Mouse (Mus musculus) left cerebral cortex, adult 2 months (tissue): Measurements from ENCODE around the gene Trp53tg5. TPM values are rescaled to one million over a fixed set of nuclear protein-coding genes. Genes with fewer than 3 reads are reported as not detected.
A peak's percentile ranks its signal among the peaks of the same experiment; 100 is the strongest.

Experiments used
- DNase-seq, 2 experiments: peaks; one replicate each; pipeline ENCODE4 v3.0.0; 2021 to 2022; ENCODE audit warnings: low spot score in 2 of 2, mixed read lengths in 1 of 2; ENCODE audit errors: extremely low spot score in 1 of 2
- H3K27ac ChIP-seq: fragments of 200-600 bp; 2 replicates; pipeline ENCODE4 v1.8.1; 2022
- H3K4me3 ChIP-seq: fragments of 200-600 bp; 2 replicates; pipeline ENCODE4 v1.8.1; 2022
- CTCF ChIP-seq: fragments of 200-600 bp; IDR thresholded peaks from 2 replicates; pipeline ENCODE4 v1.8.1; 2022; ENCODE audit warnings: antibody characterized with exemption, mild to moderate bottlenecking, moderate library complexity
- intact Hi-C: fragments of 180-260 bp; cut with DNase I; formaldehyde crosslinking; loops from one replicate; pipeline ENCODE4 v1.15.1; 2025
- total RNA-seq, 2 experiments: library from RNA; stranded (reverse); gene quantifications; 2 replicates each; pipeline ENCODE4 v1.2.3; 2021

Trp53tg5 gene
- total RNA-seq, 2 experiments from 2014 or later = not detected

DNA sequence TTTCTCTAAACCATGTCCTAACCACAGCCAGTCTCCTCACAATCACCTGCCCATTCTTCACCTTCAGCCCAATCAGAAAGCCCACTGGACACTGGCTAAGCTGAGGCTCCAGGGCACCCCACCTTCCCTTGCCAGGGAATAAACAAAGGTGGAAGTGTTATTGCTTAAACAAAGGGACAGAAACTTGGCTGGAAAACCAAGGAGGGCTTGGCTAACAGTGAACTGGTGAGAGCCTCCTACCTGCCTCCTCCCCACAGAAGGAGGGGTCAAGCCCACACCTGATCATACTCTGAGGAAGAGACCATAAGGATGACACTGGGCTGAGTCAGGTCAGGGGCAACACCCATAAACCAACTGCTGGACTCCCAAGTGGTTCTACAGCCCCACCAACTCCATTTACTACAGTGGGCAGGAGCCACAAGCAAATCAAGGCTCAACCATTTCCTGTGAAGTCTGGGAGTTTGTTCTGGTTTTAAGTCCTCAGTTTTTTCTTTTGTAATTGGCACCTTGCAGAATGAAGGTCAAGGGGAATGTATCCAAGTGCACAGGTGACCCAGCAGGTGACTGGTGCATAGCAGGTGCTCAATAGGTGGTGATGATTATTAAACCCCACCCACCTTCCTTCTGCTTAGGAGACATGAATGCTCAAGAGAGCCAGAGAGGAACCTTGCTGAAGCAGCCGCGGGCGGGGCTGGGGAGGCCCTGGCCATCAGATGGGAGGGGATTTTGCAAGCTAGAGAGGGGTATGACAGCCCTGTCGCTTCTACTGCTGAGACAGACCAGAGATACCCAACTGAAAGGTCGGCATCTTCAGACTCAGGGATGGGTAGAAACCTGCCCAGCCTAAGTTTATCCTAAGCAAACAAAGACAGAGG is 38.1 kb downstream of the Trp53tg5 start:
- intact Hi-C loops = no loop called here
- no peak overlapping the region for H3K4me3 ChIP-seq
- no peak for TF ChIP-seq CTCF
- no peak overlapping the region for H3K27ac ChIP-seq
- DNase-seq = no peak

DNA sequence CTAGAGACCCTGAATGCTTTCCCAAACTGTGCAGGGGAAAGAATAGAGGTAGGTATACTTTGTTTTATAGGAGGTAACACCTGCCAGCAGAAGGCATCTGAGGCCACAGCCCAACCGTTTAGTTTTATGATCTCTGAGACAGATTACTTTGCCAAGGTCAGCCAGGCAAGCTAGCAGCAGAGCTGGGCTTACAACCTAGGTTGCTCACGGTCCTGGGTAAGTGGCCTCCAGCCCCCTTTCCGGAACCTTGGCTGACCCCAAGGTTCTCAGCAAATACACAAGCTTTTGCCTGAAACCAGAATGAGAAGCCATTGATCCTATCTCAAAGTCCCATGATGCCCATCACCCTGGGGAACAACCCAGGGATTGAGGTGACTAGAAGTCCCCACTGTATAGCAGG is 38.8 kb downstream of the Trp53tg5 start:
- intact Hi-C loops = no loop called here
- TF ChIP-seq CTCF = no peak

DNA sequence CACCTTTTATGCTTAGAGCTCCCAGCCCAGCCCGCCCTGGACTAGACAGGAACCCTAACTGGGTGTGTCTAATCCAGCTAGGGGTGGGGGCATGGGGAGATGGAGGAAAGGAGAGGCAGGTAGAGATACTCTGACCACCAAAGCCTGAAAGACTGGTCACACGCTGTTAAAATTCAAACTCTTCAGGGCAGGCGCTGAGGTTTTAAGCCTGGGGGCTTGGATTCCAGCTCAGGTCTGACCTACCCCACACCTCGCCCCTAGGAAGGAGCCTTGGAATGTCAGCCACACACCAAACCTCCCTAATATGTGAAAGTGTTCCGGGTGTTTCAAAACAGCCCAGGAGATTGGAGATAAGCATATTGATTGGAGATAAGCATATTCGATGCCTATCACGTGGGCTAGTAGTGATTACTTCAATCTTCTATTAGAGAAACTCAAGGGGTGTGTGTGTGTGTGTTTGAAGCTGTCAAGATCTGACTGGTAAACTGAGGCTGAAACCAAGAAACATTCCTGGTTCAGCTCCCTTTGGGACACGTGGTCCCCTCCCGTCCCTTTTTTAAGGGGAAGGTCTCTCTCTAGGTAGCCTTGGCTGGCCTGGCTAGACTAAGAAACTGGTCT is 40.1 kb downstream of the Trp53tg5 start:
- H3K27ac ChIP-seq = no peak overlapping the region
- intact Hi-C loops = no loop called here
- H3K4me3 ChIP-seq = no peak overlapping the region
- TF ChIP-seq CTCF = no peak
- no peak for DNase-seq

More for the DNA sequence above, 38.8 kb downstream of the Trp53tg5 start:
- H3K27ac ChIP-seq = no peak overlapping the region
- no peak overlapping the region for H3K4me3 ChIP-seq
- no peak for DNase-seq

DNA sequence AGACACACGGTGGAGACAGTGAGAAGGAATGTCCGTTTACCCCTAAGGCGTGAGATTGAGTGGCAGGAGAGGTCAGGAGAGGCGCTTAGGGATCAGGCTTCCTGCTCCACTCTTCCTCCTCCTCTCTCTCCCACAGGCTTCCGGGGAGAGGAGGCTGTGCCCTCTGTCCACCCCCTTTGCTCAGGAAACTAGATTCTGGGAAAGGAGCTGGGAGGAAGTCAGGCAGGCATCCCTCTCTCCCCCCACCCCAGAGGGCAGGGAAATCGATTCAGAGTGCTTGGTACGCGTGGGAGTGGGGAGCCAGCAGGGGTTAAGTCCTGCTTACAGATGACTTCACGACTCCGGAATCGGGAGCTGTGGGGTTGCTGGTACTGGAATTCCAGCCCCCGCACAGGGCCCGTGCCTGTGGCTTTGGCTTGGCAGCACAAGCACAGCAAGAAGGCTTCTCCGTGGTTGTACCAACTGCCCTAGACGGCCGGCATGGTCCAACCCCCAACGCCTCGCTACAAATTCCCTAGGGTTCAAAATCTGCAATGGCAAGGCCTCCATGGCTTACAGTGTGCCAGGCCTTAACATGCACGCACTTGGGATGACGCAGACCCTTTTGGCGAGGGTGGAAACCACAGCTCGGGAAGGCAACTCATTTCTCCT is 40.9 kb downstream of the Trp53tg5 start:
- Histone ChIP-seq H3K27ac (peak overlapping the region; percentile 32; the same call in 1 of the 2 replicates), H3K4me3 (no peak overlapping the region)
- no peak for DNase-seq
- TF ChIP-seq CTCF = no peak
- intact Hi-C loops = no loop called here

DNA sequence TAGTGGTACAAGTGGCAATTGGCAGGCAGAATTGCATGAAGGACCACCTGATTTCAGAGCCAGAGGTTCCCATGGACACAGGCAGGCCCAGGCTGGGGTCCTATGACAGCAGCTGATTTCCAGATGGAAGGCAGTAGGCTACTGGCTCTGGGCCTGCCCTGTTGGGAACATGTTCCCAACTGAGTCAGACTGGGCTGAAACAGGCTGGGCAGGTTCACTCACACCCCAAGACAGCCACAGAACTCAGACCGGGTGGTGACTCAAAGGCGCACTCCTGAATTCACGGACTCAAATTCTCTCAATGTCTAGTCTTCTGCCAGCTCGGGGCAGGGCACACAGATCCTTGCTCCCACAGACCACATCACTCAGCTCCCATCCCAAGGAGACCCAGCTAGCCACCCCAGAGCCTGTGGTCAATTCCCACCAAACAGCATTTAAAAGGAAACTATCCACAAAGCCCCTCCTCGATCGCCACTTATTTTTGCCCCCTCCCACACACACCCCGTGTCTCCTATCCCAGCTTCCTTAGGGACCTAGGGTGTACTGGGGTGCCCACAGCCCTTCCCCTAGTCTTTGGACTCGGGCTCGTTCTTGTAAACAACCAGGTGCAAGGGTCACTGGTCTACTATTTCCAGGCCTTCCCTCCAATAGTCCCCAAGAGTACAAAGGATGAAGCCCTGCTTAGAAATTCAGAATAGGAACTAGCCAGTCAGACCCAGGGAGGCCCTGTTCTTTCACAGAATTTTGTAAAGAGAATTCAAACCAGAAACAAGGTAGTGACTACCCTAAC is 41.7 kb downstream of the Trp53tg5 start:
- H3K4me3 ChIP-seq = no peak overlapping the region
- intact Hi-C loops = no loop called here

DNA sequence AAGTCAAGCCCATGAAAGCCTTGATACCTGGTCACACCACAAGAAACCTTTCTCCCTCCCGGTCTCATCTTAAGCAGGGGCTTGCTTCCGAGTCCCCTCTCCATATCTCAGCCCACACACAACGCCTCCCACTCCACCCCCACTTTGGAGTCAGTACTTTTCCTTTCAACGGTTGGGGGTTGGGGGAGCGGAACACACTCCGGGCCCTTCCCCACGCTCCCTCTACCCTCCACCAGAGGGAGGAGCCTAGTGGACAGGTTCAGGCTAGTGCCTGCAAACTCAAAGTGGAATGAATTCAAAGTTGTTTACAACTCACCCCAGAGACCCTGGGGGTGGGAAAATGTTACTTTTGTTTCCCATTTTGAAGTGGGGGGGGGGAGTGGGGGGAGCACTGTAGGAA is 42.8 kb downstream of the Trp53tg5 start:
- Histone ChIP-seq H3K27ac (no peak overlapping the region), H3K4me3 (no peak overlapping the region)
- no peak for DNase-seq
- no peak; the same call in 1 of the 2 replicates for TF ChIP-seq CTCF
- intact Hi-C loops = no loop called here

More for the DNA sequence above, 41.7 kb downstream of the Trp53tg5 start:
- TF ChIP-seq CTCF = no peak
- DNase-seq = no peak
- no peak overlapping the region for H3K27ac ChIP-seq

DNA sequence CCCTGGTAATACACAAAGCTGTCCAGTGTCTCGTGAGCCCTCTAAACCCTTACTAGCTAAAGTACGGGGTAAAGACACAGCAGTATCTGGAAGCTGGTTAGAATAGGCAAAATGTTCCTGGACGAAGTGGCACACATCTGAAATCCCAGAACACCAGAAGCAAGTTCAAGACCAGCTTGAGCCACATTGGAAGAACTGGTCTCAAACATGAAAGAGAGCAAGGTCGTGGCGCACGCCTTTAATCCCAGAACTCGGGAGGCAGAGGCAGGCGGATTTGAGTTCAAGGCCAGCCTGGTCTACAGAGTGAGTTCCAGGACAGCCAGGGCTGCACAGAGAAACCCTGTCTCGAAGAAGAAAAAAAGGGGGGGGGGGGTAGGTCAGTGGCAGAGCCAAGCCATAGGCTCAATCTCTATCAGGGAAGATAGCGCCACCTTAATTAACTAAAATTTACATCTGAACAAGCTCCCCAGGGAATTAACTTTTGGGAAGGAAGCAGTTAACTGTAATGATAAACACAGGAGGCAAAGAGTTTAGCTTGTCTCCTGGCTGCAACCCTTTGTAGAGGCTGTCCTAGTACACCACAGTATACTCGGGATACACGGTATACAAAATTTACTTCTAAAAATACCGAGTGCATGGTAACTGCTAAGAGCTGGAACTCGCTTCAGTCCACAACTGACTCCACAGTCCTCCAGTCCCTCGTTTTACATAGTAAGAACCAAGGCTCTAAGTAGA is 43.5 kb downstream of the Trp53tg5 start:
- intact Hi-C loops = no loop called here
- H3K27ac ChIP-seq = no peak overlapping the region

DNA sequence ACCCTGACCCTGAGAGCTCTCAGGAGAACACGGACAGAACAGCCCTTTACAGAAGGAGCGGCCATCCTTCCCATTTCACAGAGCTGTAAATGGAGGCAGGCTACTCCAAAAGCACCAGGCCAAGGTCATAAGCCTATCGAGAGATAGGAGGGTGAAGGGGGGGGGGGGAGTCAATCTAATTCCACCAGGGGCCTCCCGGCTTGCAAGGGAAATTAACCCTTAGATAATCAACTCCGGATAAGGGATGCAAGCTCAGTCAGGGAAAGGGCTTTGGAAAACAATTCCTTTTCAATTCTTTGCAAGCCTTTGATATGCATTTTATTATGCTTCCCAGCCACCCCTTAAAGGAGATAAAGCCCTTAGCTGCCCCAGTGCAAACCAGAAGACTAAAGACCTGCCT is 45.1 kb downstream of the Trp53tg5 start:
- H3K27ac ChIP-seq = no peak overlapping the region
- intact Hi-C loops = no loop called here
- TF ChIP-seq CTCF = no peak
- H3K4me3 ChIP-seq = no peak overlapping the region
- DNase-seq = no peak

More for the DNA sequence above, 43.5 kb downstream of the Trp53tg5 start:
- no peak for TF ChIP-seq CTCF
- DNase-seq = no peak
- H3K4me3 ChIP-seq = no peak overlapping the region

DNA sequence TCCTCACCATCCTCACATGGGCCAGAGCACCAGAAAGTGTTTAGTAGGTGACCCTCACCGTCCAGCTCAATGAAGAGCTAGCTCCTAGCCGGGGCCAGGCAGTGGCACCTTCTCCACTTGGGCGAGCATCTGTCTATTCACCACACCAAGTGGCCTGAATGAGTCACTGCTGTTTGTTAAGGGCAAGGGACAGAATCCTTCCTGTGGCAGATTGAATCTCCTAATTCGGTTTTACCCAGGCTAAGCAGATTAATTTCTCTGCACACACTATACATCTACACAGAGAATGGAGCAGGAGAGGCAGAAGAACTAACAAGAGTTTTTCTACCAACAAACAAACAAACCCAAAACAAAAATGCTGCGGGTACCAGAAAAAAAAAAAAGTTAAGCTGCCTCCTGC is 46.6 kb downstream of the Trp53tg5 start:
- no peak overlapping the region for H3K4me3 ChIP-seq
- intact Hi-C loops = no loop called here
- H3K27ac ChIP-seq = no peak overlapping the region
- TF ChIP-seq CTCF = no peak
- no peak for DNase-seq

DNA sequence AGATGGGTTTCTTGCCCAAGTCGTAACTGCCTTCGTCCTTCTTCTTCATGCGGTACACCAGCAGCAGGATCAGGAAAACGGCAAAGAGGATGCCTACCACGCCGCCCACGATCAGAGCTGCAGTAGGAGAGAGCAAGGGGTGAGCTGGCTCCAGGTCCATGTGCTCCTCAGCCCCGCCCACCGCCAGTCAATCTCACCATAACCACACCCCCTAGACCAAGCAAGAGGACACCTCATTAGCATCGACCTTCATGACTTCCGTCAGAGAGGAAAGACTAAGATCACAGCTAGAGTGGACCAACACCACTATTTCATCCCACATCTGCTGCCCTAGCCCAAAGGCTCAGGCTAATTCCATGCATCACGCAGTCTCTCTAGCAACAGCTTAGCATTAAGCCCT is 47.4 kb downstream of the Trp53tg5 start:
- DNase-seq = no peak
- intact Hi-C loops = no loop called here
- no peak overlapping the region for H3K27ac ChIP-seq
- no peak overlapping the region for H3K4me3 ChIP-seq
- TF ChIP-seq CTCF = no peak

DNA sequence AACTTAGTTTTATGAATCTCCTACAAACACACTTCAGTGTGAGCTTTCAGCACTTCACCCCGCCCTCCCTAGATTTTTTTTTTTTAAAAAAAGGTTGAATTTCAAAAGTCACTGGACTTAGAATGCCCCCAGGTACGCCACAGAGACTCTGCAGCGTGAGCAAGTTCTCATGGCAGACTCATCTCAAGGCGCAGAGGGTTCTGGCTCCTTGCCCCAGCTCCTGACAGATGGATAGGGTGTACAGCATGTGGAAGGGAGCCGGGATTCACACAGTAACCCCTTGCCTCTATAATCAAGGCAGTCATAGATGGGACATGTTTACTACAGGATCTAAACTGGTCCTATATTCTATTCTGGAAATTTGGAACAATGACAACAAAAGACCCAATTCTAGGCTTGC is 48.1 kb downstream of the Trp53tg5 start:
- no peak overlapping the region for H3K27ac ChIP-seq
- intact Hi-C loops = no loop called here
- DNase-seq = no peak
- H3K4me3 ChIP-seq = no peak overlapping the region
- TF ChIP-seq CTCF = no peak
